Mouse (Mus musculus) monocyte, adult 2 months (primary cell): Measurements from ENCODE around the gene Zfp947.
"Not testable (repeated sequence)": the region's sequence is repeated elsewhere in the genome, so short reads cannot be mapped to it uniquely, and the experiment has no call there.

Source experiments
- DNase-seq, 2 experiments: peaks; one replicate each; pipeline ENCODE4 v3.0.0; 2022; ENCODE audit warnings: low spot score in 2 of 2, low read depth in 1 of 2

Zfp947 gene

GRCm38 (mm10) chr17:22165722-22166294 lies at the start of gene Zfp947:
TSS of gene Zfp947 (minus strand) at chr17:22166190.
- not testable (repeated sequence) for DNase-seq

DNA sequence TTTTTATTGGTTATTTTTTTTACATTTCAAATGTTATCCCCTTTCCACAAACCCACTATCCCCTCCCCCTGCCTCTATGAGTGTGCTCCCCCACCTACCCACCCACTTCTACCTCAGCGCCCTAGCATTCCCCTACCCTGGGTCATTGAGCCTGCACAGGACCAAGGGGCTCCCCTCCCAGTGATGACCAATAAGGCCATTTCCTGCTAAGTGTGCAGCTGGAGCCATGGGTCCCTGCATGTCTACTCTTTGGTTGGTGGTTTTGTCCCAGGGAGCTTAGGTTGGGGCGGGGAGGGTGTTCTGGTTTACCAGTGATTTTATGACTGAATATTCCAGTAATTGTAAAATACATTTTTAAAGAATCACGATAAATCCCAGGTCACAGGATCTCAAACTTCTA lies 686 bp downstream of the Zfp947 start:
- not testable (repeated sequence) for DNase-seq

- not testable (repeated sequence) for DNase-seq
Measured at GRCm38 (mm10) chr17:22153951-22154350, 12.0 kb downstream of the Zfp947 start.

DNA sequence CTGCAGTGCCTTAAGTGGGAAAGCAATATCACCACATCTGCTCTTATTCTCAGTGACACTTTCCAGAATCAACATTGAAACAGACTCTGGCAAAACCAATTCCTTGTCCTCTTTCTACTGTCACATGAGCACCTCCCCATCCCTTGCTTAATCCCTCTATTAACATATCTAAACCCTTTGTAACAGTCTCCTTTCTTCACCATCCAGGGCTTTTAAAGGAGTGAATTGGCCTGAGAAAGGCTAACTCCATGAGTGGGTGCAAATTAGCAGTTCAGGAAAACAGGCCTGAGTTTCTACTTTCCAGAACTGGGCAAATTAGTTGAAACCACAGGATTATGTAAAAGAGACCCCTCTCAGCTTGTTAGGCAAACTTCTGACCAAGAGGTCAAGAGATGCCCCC lies 47.2 kb downstream of the Zfp947 start:
- DNase-seq: no peak
